Mouse (Mus musculus): ENCODE data around the gene Rdh8. TPM values are rescaled to one million over a fixed set of nuclear protein-coding genes. Genes with fewer than 3 reads are reported as not detected.

Gene Rdh8
- polyA plus RNA-seq, 1 experiment from 2014 or later = not detected

- Histone ChIP-seq H3K27ac (replicated peaks) (no peak overlapping the region), H3K4me1 (replicated peaks; ENCODE audit: control insufficient read depth, insufficient read depth) (no peaks in the 10 kb centered on the region), H3K9me3 (ENCODE audit: control insufficient read depth, low read length) (no peaks in the 10 kb centered on the region), H3K9ac (ENCODE audit: low read length) (no peak overlapping the region), H3K4me2 (replicated peaks; ENCODE audit: low read depth) (no peak overlapping the region), H3K36me3 (ENCODE audit: control insufficient read depth, insufficient read depth, low read length) (no peaks in the 10 kb centered on the region), H3K27me3 (ENCODE audit: control insufficient read depth, insufficient read depth, low read length) (no peaks in the 10 kb centered on the region), H3K4me3 (ENCODE audit: low read depth, low read length) (no peak overlapping the region)
- no peak for TF ChIP-seq EP300 (optimal IDR thresholded peaks at IDR 0.05)
- ATAC-seq (ENCODE audit: low FRiP score, low TSS enrichment) (no peak), DNase-seq (ENCODE audit: low spot score) (no peak)
- 56% methylated on average over 6 of the region's 6 CpGs for WGBS
Measured at GRCm38 (mm10) chr9:20838931-20839330, 20.6 kb downstream of the Rdh8 start.

- no peak for ATAC-seq (ENCODE audit: low FRiP score, low TSS enrichment)
- no peak for DNase-seq (ENCODE audit: low spot score)
- no peak overlapping the region for H3K4me2 ChIP-seq (replicated peaks; ENCODE audit: low read depth)
- WGBS = 47% methylated on average over 4 of the region's 4 CpGs
- no peak overlapping the region for H3K9ac ChIP-seq (ENCODE audit: low read length)
- TF ChIP-seq CTCF (IDR thresholded peaks at IDR 0.05; ENCODE audit: low read depth) = no peak
- TF ChIP-seq EP300 (optimal IDR thresholded peaks at IDR 0.05) = no peak
- H3K27ac ChIP-seq (replicated peaks) = no peak overlapping the region
- H3K4me1 ChIP-seq (replicated peaks; ENCODE audit: control insufficient read depth, insufficient read depth) = no peaks in the 10 kb centered on the region
- H3K9me3 ChIP-seq (ENCODE audit: control insufficient read depth, low read length) = no peaks in the 10 kb centered on the region
- H3K4me3 ChIP-seq (ENCODE audit: low read depth, low read length) = no peak overlapping the region
- H3K27me3 ChIP-seq (ENCODE audit: control insufficient read depth, insufficient read depth, low read length) = no peaks in the 10 kb centered on the region
- H3K36me3 ChIP-seq (ENCODE audit: control insufficient read depth, insufficient read depth, low read length) = no peaks in the 10 kb centered on the region
Measured at GRCm38 (mm10) chr9:20842211-20842610, 23.9 kb downstream of the Rdh8 start.

GRCm38 (mm10) chr9:20842670-20843069 lies 24.4 kb downstream of the Rdh8 start:
- no peak overlapping the region for H3K9ac ChIP-seq (ENCODE audit: low read length)
- no peaks in the 10 kb centered on the region for H3K36me3 ChIP-seq (ENCODE audit: control insufficient read depth, insufficient read depth, low read length)
- ATAC-seq (ENCODE audit: low FRiP score, low TSS enrichment) (no peak), DNase-seq (ENCODE audit: low spot score) (no peak)
- H3K4me1 ChIP-seq (replicated peaks; ENCODE audit: control insufficient read depth, insufficient read depth) = no peaks in the 10 kb centered on the region
- H3K4me2 ChIP-seq (replicated peaks; ENCODE audit: low read depth) = no peak overlapping the region
- peak; percentile 73 for TF ChIP-seq CTCF (IDR thresholded peaks at IDR 0.05; ENCODE audit: low read depth)
- TF ChIP-seq EP300 (optimal IDR thresholded peaks at IDR 0.05) = no peak
- H3K27me3 ChIP-seq (ENCODE audit: control insufficient read depth, insufficient read depth, low read length) = no peaks in the 10 kb centered on the region
- H3K9me3 ChIP-seq (ENCODE audit: control insufficient read depth, low read length) = no peaks in the 10 kb centered on the region
- WGBS = 24% methylated on average over 2 of the region's 2 CpGs
- no peak overlapping the region for H3K4me3 ChIP-seq (ENCODE audit: low read depth, low read length)
- H3K27ac ChIP-seq (replicated peaks) = no peak overlapping the region

GRCm38 (mm10) chr9:20850179-20850578 lies 31.9 kb downstream of the Rdh8 start:
- 84% methylated on average over 2 of the region's 2 CpGs for WGBS
- ATAC-seq (ENCODE audit: low FRiP score, low TSS enrichment) = no peak

GRCm38 (mm10) chr9:20857131-20857530 lies 38.8 kb downstream of the Rdh8 start:
- Histone ChIP-seq H3K36me3 (ENCODE audit: control insufficient read depth, insufficient read depth, low read length) (no peaks in the 10 kb centered on the region), H3K9me3 (ENCODE audit: control insufficient read depth, low read length) (no peaks in the 10 kb centered on the region), H3K4me1 (replicated peaks; ENCODE audit: control insufficient read depth, insufficient read depth) (no peaks in the 10 kb centered on the region), H3K27ac (replicated peaks) (no peak overlapping the region), H3K4me3 (ENCODE audit: low read depth, low read length) (no peak overlapping the region), H3K9ac (ENCODE audit: low read length) (no peak overlapping the region), H3K4me2 (replicated peaks; ENCODE audit: low read depth) (no peak overlapping the region), H3K27me3 (ENCODE audit: control insufficient read depth, insufficient read depth, low read length) (no peaks in the 10 kb centered on the region)
- WGBS = 7% methylated on average over 6 of the region's 6 CpGs
- TF ChIP-seq CTCF (IDR thresholded peaks at IDR 0.05; ENCODE audit: low read depth) (0 out of 2 replicates have a peak, but pooled peaks have one; percentile 9), EP300 (optimal IDR thresholded peaks at IDR 0.05) (no peak)
- peak; percentile 73 for ATAC-seq (ENCODE audit: low FRiP score, low TSS enrichment)
- DNase-seq (ENCODE audit: low spot score) = peak; percentile 81

More at GRCm38 (mm10) chr9:20850179-20850578, 31.9 kb downstream of the Rdh8 start:
- no peak overlapping the region for H3K9ac ChIP-seq (ENCODE audit: low read length)
- H3K27me3 ChIP-seq (ENCODE audit: control insufficient read depth, insufficient read depth, low read length) = no peaks in the 10 kb centered on the region
- H3K9me3 ChIP-seq (ENCODE audit: control insufficient read depth, low read length) = no peaks in the 10 kb centered on the region
- no peaks in the 10 kb centered on the region for H3K36me3 ChIP-seq (ENCODE audit: control insufficient read depth, insufficient read depth, low read length)
- H3K27ac ChIP-seq (replicated peaks) = no peak overlapping the region
- H3K4me3 ChIP-seq (ENCODE audit: low read depth, low read length) = no peak overlapping the region
- no peak overlapping the region for H3K4me2 ChIP-seq (replicated peaks; ENCODE audit: low read depth)
- no peak for TF ChIP-seq CTCF (IDR thresholded peaks at IDR 0.05; ENCODE audit: low read depth)
- no peak for TF ChIP-seq EP300 (optimal IDR thresholded peaks at IDR 0.05)
- no peaks in the 10 kb centered on the region for H3K4me1 ChIP-seq (replicated peaks; ENCODE audit: control insufficient read depth, insufficient read depth)
- DNase-seq (ENCODE audit: low spot score) = no peak

- no peaks in the 10 kb centered on the region for H3K36me3 ChIP-seq (ENCODE audit: control insufficient read depth, insufficient read depth, low read length)
- no peak overlapping the region for H3K27ac ChIP-seq (replicated peaks)
- ATAC-seq (ENCODE audit: low FRiP score, low TSS enrichment) = no peak
- H3K4me3 ChIP-seq (ENCODE audit: low read depth, low read length) = no peak overlapping the region
- H3K4me2 ChIP-seq (replicated peaks; ENCODE audit: low read depth) = no peak overlapping the region
- no peaks in the 10 kb centered on the region for H3K4me1 ChIP-seq (replicated peaks; ENCODE audit: control insufficient read depth, insufficient read depth)
- 0 out of 2 replicates have a peak, but pooled peaks have one; percentile 1 for TF ChIP-seq CTCF (IDR thresholded peaks at IDR 0.05; ENCODE audit: low read depth)
- TF ChIP-seq EP300 (optimal IDR thresholded peaks at IDR 0.05) = no peak
- H3K9me3 ChIP-seq (ENCODE audit: control insufficient read depth, low read length) = no peaks in the 10 kb centered on the region
- no peak overlapping the region for H3K9ac ChIP-seq (ENCODE audit: low read length)
- no peak for DNase-seq (ENCODE audit: low spot score)
- 39% methylated on average over 6 of the region's 6 CpGs for WGBS
- no peaks in the 10 kb centered on the region for H3K27me3 ChIP-seq (ENCODE audit: control insufficient read depth, insufficient read depth, low read length)
Measured at GRCm38 (mm10) chr9:20859926-20860325, 41.6 kb downstream of the Rdh8 start.

All from stomach, postnatal 0 days (tissue).